Mouse (Mus musculus) thymus, adult 18-20 months (tissue): ENCODE results near the gene Tra2b.
"Not testable (repeated sequence)": the region's sequence is repeated elsewhere in the genome, so short reads cannot be mapped to it uniquely, and the experiment has no call there.

Experiments
- DNase-seq, 2 experiments: peaks; one replicate each; pipeline ENCODE4 v3.0.0; 2022; ENCODE audit warnings: mixed read lengths in 2 of 2

The Tra2b gene

DNA sequence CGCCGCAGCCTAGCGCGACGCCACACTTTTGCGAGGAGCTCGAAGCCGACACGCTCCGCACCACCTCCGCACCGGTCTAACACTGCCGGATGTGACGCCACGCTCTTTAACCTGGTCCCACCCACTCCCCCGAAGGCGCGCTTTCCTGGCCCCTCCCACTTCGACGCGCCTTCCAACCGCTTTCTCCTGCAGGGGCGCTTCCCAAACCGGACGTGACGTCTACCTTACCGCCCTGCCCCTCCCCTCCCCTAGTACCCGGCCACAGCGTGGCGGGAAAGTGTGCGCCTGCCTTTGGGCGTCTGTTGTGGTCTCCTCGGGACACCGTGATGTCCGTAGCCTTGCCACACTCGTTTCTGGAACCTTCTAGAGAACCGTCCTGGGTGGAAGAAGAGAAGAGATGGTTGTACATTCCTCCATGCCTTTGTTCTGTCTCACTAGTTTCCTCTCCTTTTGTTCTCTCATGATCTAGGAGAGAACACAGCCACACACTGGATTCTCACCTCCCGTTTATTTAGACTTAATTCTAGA, at the start of gene Tra2b:
Gene Tra2b (minus strand): TSS at position 157 of the 528 bp plus-strand sequence.
- DNase-seq, result peak; percentile 95 to 96

DNA sequence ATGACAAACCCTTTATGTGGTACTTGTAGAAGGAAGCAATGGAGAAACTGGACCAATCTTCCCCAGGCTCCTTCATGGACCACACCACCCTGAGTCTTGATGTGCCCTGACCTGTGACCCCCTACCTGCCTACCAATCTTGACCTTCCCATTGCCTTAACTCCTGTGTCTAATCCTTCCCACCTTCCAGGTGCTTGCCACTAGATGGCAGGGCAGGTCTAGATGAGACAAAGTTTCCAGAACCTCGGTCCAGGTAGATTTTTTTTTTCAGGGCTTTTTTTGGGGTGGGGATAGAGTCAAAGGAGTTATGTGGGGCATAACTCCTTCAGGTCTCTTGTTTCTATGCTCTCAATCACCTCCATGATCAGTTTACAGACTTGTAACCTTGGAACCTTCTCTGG, 44.8 kb upstream of the Tra2b start:
- no peak for DNase-seq

DNA sequence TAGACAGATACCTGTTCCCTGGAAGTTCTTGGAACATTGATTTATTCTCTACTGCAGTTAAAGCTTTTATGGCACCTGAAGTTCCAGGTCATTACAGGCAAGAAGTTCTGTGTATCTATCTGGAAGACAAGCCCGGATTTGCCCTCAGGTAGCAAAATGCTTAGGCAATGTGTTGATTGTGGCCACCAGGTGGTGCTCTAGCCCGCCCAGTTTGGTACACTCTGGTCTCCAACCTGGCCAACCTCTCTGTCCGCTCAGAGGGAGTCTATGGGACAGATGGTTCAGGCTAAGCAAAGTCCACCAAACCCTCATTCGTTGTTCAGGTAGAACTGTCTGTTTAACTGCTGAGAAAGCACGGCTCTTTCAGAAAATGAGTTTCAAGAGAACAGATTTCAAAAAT, 36.8 kb upstream of the Tra2b start:
- peak; percentile 18 to 28 for DNase-seq

DNA sequence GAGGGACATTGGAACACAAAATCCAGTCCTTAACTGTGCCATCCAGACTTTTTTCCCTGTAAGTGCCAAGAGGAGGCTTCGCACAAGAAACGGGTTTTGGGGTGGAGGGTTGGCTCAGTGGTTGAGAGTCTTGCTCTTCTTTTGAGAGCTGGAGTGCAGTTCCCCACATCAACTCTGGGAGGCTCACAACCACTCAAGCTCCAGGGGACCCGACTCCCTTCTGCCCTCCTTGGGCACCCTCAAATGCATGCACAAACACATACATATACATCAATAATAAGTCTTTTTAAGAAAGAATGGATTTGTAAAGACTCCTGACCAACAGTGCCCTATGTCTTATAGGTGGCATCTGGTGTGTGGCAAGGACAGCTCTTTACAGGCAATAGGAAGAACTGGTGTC, 35.6 kb upstream of the Tra2b start:
- no peak for DNase-seq

DNA sequence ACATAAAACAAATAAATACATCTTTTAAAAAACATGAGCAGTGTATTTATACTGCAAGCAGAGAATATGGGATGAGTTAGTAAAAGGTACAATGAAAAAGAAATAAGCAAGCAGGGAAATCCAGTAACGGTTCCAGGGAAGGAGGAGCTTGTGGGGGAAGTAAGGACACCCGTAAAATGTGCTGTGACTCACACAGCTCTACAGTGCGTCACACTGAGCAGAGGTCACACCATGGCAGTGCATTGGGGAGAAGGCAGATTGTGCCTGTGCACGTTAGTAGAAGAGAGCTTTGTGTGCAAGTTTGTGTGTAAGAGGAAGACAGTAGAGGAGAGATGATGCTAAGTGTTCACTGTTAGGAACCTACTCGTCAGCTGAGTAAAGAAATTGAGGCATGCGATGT, 31.1 kb upstream of the Tra2b start:
- DNase-seq, result no peak

DNA sequence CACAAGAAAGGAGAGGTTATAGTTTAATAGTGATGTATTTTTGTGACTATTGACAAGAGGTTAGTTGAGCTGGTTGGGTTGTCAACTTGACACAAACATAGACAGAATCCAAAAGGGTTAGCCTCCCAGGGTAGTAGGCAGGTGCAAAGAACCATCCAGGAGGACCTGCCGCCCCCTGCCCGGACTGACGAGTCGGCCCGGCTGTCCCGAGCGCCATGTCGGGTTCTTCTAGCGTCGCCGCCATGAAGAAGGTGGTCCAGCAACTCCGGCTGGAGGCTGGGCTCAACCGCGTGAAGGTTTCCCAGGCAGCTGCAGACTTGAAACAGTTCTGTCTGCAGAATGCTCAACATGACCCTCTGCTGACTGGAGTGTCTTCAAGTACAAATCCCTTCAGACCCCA, 29.0 kb upstream of the Tra2b start:
- DNase-seq, result not testable (repeated sequence)

DNA sequence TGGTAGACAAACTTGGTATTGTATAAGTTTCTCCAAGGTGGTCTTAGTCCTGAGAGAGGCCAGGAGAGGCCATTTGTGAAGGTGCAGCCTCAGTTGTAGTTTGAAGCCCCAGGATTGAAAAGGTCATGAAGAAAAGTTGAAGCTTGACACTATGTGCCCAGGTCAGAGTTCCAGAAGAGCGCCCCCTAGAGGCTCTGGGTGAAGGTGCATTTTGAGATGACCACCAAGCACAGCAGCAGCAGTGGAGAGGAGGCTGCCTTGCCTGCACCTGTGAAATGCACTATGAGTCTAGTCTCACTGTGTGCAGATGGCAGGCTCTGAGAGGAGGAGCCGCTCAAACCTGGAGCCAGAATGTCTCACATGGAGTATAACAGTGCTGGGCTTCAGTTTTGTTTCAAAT, 27.8 kb upstream of the Tra2b start:
- no peak for DNase-seq

DNA sequence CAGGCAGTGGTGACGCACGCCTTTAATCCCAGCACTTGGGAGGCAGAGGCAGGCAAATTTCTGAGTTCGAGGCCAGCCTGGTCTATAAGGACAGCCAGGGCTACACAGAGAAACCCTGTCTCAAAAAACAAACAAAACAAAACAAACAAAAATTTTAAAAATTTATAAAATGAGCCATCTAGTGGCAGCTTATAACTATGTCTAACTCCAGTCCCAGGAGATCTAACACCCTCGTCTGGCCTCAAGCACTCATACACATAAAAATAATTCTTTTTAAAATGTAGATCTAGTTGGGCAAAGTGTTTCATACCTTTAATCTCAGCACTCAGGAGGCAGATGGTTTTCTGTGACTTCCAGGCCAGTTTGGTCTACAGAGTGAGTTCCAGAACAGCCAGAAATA, 26.6 kb upstream of the Tra2b start:
- DNase-seq, result no peak

DNA sequence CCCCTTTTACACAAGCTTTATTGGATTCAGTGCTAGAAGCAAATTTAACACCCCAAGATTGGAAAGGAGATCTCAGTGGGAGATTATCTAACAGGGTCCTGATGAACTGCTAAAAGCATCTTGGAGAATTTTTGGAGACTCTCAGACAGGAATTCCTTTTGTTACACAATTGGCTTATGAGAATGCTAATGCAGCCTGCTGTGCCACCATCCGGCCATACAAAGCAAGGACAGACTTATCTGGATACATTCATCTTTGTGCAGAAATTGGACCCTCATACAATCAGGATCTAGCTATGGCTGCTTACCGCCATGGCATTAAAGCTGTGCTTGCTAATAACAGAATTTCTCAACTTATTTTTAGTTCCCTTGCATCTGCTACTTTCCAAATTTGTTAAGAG, 23.8 kb upstream of the Tra2b start:
- DNase-seq, result no peak

DNA sequence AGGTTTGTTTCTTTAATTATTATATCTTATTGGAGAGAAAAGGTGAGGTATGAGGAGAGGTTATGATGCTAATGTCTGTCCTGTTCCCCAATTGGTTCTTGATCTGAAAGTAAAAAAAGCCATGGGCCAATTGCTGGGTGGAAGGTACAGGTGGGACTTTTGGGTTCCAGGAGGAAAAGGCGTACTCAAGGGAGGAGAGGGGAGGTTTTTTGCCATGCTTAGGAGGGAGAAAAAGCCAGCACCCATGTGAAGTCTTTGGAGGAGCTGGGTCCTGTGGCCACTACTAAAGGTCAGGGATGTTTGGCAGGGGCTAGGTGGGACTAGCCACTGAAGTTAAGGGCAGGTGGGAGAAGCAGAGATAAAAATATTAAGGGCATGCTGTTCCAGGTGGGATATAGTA, 21.2 kb upstream of the Tra2b start:
- no peak for DNase-seq

DNA sequence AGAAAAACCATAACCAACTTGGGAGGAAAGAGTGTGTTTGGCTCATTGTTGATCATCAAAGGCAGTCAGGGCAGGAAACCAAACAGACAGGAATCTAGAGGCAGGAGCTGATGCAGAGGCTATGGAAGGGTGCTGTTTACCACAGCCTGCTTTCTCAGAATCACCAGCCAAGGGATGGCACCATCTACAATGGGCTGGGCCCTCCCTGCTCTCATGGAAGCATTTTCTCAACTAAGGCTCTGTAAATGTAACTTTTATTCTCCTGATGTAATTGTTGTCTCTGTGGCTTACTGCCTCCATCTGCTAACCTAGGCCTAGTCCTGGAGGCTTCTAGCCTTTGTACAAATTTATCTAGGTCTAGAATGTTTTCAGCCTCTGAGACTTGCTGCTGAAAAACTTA, 10.7 kb upstream of the Tra2b start:
- DNase-seq, result no peak

DNA sequence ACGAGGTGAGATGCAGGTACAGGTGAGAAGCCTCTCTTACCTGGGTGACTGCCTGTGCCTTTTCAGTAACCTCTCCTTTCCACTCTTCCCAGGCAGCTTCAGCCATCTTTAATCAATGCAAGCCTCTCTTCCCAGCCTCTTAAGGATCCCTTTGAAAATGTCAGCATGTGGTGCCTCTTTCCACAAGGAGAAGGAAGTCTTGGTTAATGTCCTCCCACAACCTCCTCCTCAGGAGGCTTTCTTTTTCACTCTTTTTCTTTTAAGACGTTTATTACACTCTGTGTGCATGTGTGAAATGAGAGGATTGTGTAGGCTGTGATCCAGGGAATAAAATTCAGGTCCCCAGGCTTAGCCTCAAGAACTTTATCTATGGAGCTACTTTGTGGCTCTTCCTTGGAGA, 9.3 kb upstream of the Tra2b start:
- DNase-seq, result no peak

DNA sequence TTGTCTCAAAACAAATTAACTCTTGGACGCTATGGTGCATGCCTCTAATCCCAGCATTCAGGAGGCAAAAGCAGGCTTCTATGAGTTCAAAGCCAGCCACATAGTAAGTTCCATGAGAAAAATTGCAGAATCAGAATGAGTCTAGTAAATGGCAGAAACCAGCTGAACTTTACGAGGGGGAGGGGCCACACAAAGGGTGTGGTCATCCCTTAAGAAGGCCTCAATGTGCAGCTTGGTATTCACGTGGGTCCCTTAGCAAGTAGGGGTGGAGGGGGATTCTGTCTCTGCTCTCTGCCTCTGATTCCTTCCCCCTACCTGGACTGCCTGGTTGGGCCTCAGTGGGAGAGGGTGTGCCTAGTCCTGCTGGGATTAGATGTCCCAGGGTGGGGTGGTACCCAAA, 4.7 kb upstream of the Tra2b start:
- DNase-seq, result no peak

DNA sequence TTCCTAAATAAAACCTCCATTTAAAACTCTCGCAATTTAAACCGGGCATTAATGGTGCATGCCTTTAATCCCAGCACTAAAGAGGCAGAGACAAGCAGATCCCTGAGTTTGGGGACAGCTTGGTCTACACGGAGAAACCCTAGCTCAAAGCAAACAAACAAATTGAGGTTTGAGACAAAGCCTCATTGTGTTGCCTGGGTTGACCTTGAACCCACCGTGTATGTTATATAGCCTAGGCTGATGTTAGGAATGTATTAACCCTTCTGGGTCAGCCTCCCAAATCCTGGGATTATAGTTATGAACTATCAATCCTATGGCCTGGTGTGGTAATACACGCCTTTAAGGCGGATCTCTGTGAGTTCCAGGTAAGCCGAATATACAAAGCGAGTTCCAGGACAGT, 579 bp upstream of the Tra2b start:
- no peak for DNase-seq

DNA sequence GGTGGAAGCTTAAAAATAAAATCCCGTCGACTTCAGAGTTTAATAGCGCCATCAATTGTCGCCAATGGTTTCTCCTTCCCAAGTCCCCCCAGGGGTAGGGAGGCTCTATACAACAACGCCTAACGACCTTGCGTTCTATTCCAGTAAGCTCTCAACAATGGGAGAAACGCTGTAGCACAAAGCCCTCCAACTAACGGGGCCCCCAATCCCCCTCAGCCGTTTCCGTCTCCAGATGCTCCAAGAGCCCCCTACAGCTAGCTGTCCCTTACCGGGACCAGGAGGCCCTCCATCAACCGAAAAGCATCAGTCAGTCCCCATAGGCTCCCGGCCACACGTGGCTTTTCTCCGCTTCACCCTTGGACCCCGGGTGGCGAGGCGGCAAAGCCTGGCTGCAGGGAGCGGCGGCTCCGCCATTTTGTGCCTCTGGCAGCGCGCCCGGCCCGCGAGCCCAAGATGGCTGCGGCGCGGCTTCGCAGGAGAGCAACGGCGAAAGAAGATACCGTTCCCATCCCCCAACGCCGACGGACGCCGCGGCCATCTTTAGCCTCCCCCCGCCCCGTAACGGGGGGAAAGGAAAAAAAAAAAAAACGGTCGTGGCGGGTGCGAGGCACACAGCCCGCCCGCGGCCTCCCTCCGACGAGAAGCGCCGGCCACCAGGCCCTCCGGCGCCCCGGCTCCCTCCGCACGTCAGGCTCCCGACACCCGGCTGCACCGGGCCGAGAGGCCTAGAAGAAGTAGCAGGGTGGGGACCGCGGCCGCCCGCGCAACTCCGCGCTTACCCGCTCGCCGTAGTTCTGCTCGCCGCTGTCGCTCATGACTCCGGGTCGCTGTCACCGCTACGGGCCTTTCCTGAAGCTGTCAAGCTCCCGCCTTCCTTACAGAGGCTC, 600 bp downstream of the Tra2b start:
- DNase-seq, result peak; percentile 62 to 70

DNA sequence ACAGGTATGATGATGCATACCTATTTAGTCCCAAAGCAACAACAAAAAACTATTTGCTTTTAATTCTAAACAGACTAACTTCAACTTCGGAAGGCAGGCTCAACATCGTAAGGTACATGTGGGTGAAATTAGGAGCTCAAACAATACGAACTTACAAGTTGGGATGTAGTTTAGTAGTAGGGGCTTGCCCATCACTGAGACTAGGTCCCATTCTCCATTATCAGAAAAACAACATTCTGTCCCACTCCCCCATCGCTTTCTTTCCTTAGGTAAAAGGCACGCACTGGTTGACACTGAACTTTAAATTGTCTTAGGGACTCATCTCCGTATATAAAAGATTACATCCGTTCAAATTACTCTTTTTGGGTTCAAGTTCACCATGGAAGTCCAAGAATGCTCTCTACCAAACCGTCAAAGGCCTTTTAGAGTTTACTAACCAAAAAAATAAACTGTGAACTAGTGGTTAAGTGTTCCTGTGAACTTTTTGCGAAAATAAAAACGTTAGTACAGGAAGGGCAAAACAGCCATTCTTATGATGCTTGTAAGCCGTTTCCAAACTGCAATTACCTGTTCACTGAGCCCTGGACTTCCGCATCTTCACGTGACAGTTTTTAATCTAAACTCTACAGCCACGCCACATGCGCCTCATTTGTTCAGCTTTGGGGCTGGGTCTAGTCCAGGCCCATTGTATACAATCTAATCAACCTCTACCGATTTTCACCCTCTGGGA, 1.4 kb downstream of the Tra2b start:
- no peak for DNase-seq

DNA sequence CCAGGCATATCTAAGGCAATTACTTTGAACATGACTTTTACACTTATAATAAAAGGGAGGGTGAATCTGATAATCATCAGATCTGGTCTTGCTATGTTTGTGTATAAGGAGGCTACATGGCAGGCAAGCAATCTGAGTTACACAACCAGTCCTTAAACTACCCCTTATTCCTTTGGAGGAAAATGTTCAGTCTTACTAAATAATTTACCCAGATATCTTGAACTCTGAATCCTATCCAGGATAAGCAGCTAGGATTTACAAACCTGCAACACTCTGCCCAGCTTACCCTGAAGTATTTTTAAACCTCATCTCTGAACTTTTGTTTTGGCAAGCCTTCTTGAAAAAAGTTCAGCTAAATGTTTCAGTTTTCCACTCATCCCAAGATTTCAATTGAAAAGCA, 2.7 kb downstream of the Tra2b start:
- no peak for DNase-seq

DNA sequence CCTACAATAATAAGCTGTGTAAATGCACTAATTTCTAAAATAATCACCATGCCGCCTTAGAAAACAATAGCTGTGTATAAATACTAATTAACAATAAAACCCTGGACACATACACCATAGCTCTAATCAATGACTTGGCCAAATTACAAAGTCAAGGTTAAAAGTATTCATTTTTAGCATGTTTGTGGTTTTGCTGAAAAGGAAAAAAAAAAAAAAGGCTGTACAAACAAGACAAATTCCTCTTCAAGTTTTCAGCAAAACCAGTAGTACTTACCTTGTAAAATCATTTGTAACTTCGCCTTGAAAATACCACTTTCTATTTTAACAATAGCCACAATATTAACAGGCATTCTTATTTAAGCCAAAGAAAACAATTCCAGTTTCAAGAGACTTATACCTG, 4.2 kb downstream of the Tra2b start:
- DNase-seq, result no peak

DNA sequence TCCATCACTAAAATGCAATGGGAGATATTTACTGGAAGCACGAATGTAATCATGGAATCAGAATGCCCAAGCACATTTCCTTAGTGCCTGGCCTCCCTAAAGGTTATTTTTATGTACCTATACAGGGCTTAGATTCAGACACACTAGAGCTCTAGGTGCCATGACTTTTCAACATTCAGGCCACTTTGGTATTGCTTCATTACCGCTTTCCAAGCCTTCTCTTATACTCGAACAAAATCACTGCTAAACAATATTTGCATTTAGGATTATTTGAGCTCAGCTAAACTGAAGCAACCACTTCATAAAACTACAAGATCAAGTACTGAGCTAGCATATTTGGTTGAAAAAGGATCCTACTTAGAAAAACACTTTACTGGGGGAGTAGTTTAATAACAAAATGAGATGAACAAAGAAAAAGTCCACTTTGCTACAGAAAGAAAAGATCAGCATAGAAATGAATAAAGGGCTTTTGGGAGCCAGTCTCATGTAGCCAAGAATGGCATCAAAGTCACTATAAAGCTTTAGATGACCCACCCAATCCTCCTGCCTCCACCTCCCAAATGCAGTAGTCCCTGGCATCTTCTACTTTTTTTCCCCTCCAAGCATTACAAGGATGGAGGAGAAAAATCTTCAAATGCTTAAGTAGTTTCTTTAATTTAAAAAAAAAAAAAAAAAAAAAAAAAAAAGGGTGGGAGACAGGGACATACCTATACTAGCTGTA, 5.2 kb downstream of the Tra2b start:
- DNase-seq, result no peak

DNA sequence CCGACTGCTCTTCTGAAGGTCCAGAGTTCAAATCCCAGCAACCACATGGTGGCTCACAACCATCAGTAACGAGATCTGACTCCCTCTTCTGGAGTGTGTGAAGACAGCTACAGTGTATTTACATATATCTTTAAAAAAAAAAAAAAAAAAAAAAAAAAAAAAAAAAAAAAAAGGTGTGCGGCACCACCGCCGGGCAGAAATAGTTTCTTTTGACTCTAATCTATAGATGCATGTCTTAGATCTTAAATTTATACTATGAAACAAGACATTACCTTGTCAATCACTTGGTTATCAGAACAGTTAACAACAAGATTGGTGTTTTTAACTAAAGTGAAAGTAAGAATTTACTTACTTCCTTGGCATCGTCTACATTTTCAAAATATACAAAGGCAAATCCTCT, 13.6 kb downstream of the Tra2b start:
- DNase-seq, result not testable (repeated sequence)

DNA sequence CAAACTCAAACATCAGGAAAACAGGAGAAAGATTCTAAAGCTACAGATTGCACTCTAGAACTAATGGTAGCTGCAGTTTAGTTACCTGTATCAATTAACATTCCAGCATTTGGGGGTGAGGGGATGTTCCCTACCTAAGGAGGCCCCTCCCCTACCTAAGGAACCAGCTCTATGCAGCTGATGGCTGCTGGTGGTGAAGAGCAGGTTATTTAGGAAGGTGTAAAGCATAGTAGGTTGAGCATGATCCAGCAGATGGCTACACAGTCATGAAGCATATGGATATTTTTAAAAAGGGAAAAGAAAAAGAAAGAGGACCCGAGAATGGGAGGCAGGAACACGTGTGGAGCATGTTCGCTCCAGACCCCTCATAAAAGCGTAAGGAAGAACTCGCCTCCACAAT, 15.5 kb downstream of the Tra2b start:
- no peak for DNase-seq

DNA sequence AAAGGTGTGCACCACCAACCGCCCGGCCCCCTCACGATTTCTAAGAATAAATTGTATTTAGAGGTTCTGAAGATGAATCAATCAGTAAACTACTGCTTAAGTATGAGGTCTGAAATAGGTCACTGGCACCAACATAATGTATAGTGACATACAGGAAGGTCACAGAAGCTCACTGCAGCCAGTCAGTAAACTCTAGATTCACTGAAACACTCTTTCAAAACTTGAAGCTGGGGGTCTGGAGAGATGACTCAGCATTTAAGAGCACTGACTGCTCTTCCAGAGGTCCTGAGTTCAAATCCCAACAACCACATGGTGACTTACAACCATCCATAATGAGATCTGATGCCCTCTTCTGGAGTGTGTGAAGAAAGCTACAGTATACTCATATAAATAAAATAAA, 16.1 kb downstream of the Tra2b start:
- DNase-seq, result no peak

DNA sequence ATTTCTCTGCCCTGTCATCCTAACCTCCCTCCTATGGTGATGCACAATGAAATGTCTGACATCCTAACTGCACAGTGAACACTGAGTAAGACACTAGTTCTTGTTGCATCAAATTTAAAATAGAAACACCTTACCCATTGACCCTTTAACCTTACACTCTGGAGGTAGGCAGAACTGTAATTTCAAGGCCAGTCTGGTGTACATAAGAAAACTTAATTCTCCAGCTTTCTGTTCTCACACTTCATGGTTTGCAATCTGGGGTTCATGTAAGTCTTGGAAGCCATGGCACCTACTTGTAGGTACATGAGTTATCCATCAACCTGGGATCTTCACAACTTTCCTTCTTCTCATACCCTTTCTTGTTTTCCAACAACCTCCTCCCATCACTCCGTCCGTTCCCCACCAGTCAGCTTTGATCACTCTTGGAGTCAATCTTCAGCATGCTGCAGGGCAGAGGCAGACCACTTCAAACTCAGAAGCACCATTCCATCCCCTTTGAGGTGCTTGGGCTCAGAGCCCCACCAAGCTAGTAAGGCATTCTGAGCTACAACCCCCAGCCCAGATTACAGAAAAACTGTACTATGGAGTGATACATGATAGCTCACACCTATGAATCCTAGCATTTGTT, 23.5 kb downstream of the Tra2b start:
- DNase-seq, result no peak
